Mouse (Mus musculus) heart, embryonic 16.5 days (tissue): Measurements from ENCODE around the gene Slc22a13. TPM values are rescaled to one million over a fixed set of nuclear protein-coding genes. Genes with fewer than 3 reads are reported as not detected.

ENCODE experiments used
- ATAC-seq: fragments of 200-750 bp; cut with Nextera tagmentation; replicated peaks from 2 replicates; pipeline ENCODE4 v1.8.0; 2017; ENCODE audit warnings: moderate number of reproducible peaks; ENCODE audit not compliant: insufficient read depth, low FRiP score; ENCODE audit errors: extremely low read depth
- H3K27ac ChIP-seq: fragments of 300-500 bp; sonication (generic); 2 replicates; pipeline ENCODE4 v1.5.1; 2014; ENCODE audit warnings: mild to moderate bottlenecking, low read length, control low read depth, moderate library complexity
- H3K27me3 ChIP-seq: fragments of 300-500 bp; sonication (generic); 2 replicates; pipeline ENCODE4 v1.6.1; 2014; ENCODE audit warnings: low read length, mixed read lengths; ENCODE audit not compliant: control insufficient read depth, insufficient read depth
- H3K36me3 ChIP-seq: fragments of 300-500 bp; sonication (generic); 2 replicates; pipeline ENCODE4 v1.6.1; 2014; ENCODE audit not compliant: control insufficient read depth, insufficient read depth
- H3K4me1 ChIP-seq: fragments of 300-500 bp; sonication (generic); 2 replicates; pipeline ENCODE4 v1.6.1; 2014; ENCODE audit warnings: low read length, mixed read lengths; ENCODE audit not compliant: control insufficient read depth, insufficient read depth
- H3K4me2 ChIP-seq: fragments of 300-500 bp; sonication (generic); 2 replicates; pipeline ENCODE4 v1.6.1; 2014; ENCODE audit warnings: low read depth, mild to moderate bottlenecking, control low read depth, low read length
- H3K4me3 ChIP-seq: fragments of 300-500 bp; sonication (generic); 2 replicates; pipeline ENCODE4 v1.5.1; 2014; ENCODE audit warnings: mild to moderate bottlenecking, control low read depth, low read length
- H3K9ac ChIP-seq: fragments of 300-500 bp; sonication (generic); 2 replicates; pipeline ENCODE4 v1.6.1; 2014; ENCODE audit warnings: low read length, control low read depth
- H3K9me3 ChIP-seq: fragments of 300-500 bp; sonication (generic); replicated peaks from 2 replicates; pipeline ENCODE4 v1.6.1; 2016; ENCODE audit warnings: low read length; ENCODE audit not compliant: control insufficient read depth
- WGBS: fragments of 180-500 bp; shearing (Covaris S2); extraction: QIAGEN DNeasy Blood & Tissue Kit; methylation state at CpG from one replicate; pipeline ENCODE4 v1.1.7; 2014; 5-methylcytosine and 5-hydroxymethylcytosine counted together
- polyA plus RNA-seq: library from polyadenylated mRNA; unstranded; fragments of >200 nt; fragmentation: Nextera tagmentation; extraction: Ambion mirVana; gene quantifications from 2 replicates; pipeline ENCODE4 v1.2.1, GENCODE M21; 2015

Gene Slc22a13
- polyA plus RNA-seq: not detected in 2 replicates

DNA sequence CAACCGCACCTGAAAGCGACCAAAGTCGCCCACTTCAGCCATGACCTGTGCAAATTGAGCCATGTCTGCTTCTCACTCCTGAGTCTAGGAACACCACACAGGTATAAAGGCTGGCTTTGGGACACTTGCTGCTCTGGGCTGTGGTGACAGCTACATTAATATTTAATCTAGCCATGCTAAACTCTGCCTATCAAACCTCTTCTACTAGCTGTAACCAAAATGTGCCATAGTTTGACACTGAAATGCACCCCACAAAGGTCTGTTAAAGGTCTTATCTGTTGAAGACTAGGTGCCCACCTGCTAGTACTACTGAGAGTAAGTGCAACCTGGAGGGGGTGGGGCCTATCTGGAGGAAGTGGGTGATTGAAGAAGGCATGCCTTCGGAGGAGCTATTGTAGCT, at the start of gene Slc22a13:
TSS of gene Slc22a13 (minus strand) at position 101 of the 400 bp plus-strand sequence.
- H3K36me3 ChIP-seq: no peaks in the 10 kb centered on the region
- no peak within 1 kb of the TSS for H3K4me3 ChIP-seq
- no peak within 1 kb of the TSS for H3K4me2 ChIP-seq
- no peaks in the 10 kb centered on the region for H3K4me1 ChIP-seq
- no peak for ATAC-seq
- H3K27ac ChIP-seq: no peak within 1 kb of the TSS
- H3K9ac ChIP-seq: no peak within 1 kb of the TSS
- no peaks in the 10 kb centered on the region for H3K27me3 ChIP-seq
- WGBS: 87% methylated on average over 4 of the region's 4 CpGs
- H3K9me3 ChIP-seq: peaks cover 4% of the 10 kb centered on the region; the same call in 1 of the 2 replicates

DNA sequence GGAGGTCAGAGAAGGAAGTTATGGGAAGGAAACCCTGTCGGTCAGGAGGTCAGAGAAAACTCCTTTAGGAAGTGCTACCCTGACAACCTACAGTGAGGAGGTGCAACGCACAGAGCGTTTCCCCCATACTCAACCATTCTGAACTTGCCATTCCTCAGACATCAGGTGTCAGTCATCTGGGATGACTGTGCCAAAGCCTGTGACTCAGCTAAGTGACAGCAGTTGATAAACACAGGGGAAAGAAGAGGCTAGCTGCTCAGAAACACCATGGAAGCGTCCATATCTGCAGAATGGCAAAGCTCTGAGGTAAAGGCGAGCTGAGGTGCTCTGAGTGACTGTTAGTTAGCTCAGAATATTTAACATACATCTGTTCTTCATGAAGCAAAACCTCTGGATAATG, 49.2 kb upstream of the Slc22a13 start:
- 72% methylated on average over 5 of the region's 5 CpGs for WGBS
- no peak for ATAC-seq
- Histone ChIP-seq H3K4me2 (no peak overlapping the region), H3K9ac (no peak overlapping the region), H3K4me3 (no peak overlapping the region), H3K4me1 (no peaks in the 10 kb centered on the region), H3K27ac (no peak overlapping the region), H3K9me3 (no peaks in the 10 kb centered on the region), H3K27me3 (no peaks in the 10 kb centered on the region), H3K36me3 (peaks cover 18% of the 10 kb centered on the region)

DNA sequence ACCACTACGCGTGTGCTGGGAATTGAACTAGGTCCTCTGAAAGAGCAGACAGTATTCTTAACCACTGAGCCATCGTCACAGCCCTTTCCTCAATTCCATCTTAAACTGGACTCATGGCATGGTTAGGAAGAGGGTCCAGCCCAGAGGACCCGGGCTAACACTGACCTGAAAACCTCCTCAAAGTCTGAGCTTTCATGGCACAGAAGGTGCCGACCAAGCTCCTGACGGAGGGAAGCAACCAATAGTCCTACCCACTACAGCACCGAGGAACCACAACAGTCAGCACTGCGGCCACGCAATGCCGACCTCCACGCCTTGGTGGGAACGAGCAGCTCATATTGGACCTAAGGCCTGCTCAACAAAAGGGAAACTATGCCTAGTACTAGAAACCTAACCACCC, 47.3 kb upstream of the Slc22a13 start:
- H3K9me3 ChIP-seq: no peaks in the 10 kb centered on the region
- H3K4me3 ChIP-seq: no peak overlapping the region
- ATAC-seq: no peak
- no peaks in the 10 kb centered on the region for H3K27me3 ChIP-seq
- no peak overlapping the region for H3K4me2 ChIP-seq
- H3K4me1 ChIP-seq: no peaks in the 10 kb centered on the region
- peaks cover 18% of the 10 kb centered on the region for H3K36me3 ChIP-seq
- H3K27ac ChIP-seq: no peak overlapping the region
- H3K9ac ChIP-seq: no peak overlapping the region
- WGBS: 97% methylated on average over 12 of the region's 12 CpGs

DNA sequence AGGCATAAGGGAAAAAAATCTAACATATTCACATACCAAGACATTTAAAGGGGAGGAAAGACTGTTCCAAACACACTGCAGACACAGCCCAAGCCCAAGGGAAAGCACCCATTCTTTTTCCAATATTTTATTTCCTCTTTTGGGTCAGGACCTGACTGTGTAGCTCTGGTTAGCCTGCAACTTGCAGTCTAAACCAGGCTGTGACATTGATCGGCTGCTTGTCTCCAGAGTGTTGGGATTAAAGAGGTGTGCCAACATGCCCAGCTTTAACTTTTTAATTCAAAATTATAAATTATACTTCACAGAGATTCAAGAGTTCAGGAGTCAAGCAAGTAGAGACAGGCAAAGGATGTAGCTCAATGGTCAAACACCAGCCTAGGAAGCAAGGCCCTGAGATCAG, 46.2 kb upstream of the Slc22a13 start:
- 92% methylated on average over 1 of the region's 1 CpGs for whole genome bisulfite sequencing
- H3K4me3 ChIP-seq: no peak overlapping the region
- H3K4me1 ChIP-seq: no peaks in the 10 kb centered on the region
- no peaks in the 10 kb centered on the region for H3K9me3 ChIP-seq
- H3K4me2 ChIP-seq: no peak overlapping the region
- H3K36me3 ChIP-seq: peaks cover 24% of the 10 kb centered on the region
- H3K27ac ChIP-seq: no peak overlapping the region
- no peak overlapping the region for H3K9ac ChIP-seq
- no peaks in the 10 kb centered on the region for H3K27me3 ChIP-seq
- no peak for ATAC-seq

DNA sequence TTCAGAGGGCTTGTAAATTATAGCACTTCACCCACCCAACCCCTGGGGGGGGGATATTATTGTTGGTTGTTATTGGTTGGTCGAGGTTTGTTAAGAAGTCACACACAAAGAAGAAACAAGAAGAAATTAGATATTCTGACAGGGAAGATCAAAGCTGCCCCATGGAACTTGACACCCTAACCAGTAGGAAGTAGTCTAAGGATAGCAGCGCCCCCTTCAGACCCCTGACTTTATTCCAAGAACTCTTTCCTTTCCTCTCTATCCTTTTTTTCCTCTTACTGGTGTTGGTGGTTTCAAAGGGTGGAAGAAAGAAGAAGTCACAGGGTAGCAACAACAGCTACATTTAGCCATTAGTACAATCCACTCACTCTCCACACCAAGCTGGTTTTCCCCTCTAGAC, 45.3 kb upstream of the Slc22a13 start:
- peaks cover 28% of the 10 kb centered on the region for H3K36me3 ChIP-seq

DNA sequence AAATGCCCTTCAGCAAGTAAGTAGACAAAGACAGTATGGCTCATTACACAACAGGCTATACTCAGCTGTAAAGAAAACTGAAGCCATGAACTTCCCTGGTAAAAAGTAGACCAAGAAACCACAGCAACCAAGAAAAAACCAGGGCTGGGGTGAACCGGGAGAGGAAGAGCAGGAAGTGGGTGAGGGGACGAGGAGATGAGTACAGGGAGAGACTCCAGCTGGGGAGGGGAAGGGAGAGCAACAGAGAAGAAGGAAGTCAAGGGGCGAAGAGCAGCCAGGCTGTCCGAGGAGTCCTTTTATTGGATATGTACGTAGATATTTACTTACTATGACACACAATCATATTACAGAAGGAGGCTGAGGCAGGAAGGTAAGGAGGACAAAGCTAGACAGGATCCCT, 39.1 kb upstream of the Slc22a13 start:
- Histone ChIP-seq H3K4me2 (no peak overlapping the region), H3K27me3 (no peaks in the 10 kb centered on the region), H3K4me1 (no peaks in the 10 kb centered on the region), H3K9me3 (no peaks in the 10 kb centered on the region), H3K36me3 (peaks cover 38% of the 10 kb centered on the region), H3K9ac (no peak overlapping the region), H3K4me3 (no peak overlapping the region), H3K27ac (no peak overlapping the region)
- WGBS: 70% methylated on average over 5 of the region's 5 CpGs
- ATAC-seq: no peak

More for the DNA sequence above, 45.3 kb upstream of the Slc22a13 start:
- Histone ChIP-seq H3K4me3 (no peak overlapping the region), H3K4me2 (no peak overlapping the region), H3K9ac (no peak overlapping the region), H3K4me1 (no peaks in the 10 kb centered on the region), H3K27ac (no peak overlapping the region), H3K27me3 (no peaks in the 10 kb centered on the region), H3K9me3 (no peaks in the 10 kb centered on the region)
- 90% methylated on average over 2 of the region's 2 CpGs for WGBS
- ATAC-seq: no peak

DNA sequence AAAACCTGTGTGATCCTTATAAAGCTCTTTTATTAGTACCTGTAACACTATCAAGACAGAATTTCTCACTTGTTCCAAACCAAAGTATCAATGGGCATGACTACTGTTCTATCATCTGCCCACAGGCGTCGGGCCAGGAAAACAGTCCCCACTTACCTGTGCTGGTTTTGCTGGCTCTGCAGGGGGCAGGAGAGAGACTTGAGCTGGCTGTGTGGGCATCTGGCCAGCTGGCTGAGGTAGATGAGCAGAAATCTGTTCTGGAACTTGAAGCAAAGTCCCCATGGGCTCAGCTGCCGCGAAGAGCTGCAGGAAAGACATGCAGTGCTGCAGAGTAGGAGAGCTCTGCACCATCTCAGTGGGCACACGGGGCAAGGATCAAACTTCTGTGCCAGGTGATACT, 37.9 kb upstream of the Slc22a13 start:
- no peak overlapping the region for H3K4me2 ChIP-seq
- WGBS: 84% methylated on average over 5 of the region's 5 CpGs
- H3K27me3 ChIP-seq: no peaks in the 10 kb centered on the region
- no peak overlapping the region for H3K4me3 ChIP-seq
- H3K9ac ChIP-seq: no peak overlapping the region
- H3K36me3 ChIP-seq: peaks cover 38% of the 10 kb centered on the region
- ATAC-seq: no peak
- H3K9me3 ChIP-seq: no peaks in the 10 kb centered on the region
- H3K4me1 ChIP-seq: no peaks in the 10 kb centered on the region
- H3K27ac ChIP-seq: no peak overlapping the region

DNA sequence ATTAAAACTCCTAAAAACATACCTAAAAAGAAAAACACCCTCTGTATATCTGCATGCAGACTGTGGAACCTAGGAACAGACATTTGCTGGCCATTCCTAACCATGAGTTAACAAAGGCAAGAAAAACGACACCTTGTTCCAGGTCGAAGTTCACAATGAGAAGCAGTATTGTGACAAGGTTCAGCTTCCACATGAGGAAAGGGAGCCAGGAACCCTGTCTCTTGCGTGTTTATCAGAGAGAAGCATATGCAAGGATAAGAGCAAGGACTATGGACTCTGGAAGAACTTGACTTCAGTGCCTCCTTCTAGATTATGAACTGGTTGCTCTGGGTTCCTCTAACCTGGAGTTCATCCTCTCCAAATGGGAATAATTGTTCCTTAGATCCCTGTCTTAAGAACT, 35.1 kb upstream of the Slc22a13 start:
- Histone ChIP-seq H3K9ac (no peak overlapping the region), H3K27ac (no peak overlapping the region), H3K4me1 (no peaks in the 10 kb centered on the region), H3K27me3 (no peaks in the 10 kb centered on the region), H3K4me3 (no peak overlapping the region), H3K36me3 (peaks cover 30% of the 10 kb centered on the region), H3K9me3 (no peaks in the 10 kb centered on the region), H3K4me2 (no peak overlapping the region)
- no peak for ATAC-seq
- WGBS: 93% methylated on average over 3 of the region's 3 CpGs

DNA sequence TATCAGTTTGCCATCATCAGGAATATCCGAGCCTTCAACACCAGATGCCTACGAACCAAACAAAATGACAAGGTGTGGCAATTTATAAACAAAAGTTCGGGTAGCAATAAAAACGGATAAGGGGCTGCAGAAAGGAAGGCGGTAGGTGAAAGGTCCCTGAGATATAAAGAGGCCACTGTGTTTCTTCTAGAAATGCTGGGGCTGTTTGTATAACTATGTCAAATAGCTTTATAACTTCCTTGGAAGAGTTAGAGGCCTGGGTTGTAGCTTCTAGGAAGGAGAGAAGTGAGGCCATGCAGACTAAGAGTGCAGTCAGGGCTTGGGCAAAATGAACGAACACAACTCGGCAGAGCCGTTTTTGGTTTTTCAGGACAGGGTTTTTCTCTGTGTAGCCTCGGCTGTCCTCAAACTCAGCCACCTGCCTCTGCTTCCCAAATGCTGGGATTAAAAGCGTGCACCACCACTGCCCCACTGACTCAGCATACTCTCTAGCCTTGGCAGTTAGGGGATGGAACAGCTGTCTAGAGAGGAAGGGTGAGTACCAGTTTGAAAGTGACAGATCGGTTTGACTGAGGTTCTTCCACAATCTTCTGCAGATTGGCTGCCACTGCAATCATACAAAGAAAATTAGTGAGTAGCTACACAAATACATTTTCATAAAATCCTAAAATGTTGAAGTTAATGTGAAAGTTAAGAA, 32.4 kb upstream of the Slc22a13 start:
- Histone ChIP-seq H3K4me3 (no peak overlapping the region), H3K4me1 (no peaks in the 10 kb centered on the region), H3K4me2 (no peak overlapping the region), H3K9me3 (no peaks in the 10 kb centered on the region), H3K27me3 (no peaks in the 10 kb centered on the region), H3K9ac (no peak overlapping the region), H3K27ac (no peak overlapping the region), H3K36me3 (peaks cover 20% of the 10 kb centered on the region)
- WGBS: 84% methylated on average over 11 of the region's 11 CpGs
- ATAC-seq: no peak
